Mouse (Mus musculus) erythroblast, embryonic 14.5 days (primary cell): Measurements from ENCODE around the gene Nanp.

Experiments used
- GATA1 ChIP-seq: IDR thresholded peaks from 2 replicates; pipeline ENCODE4 v1.6.1; 2012; ENCODE audit warnings: low read length, inconsistent platforms, mixed read lengths
- TAL1 ChIP-seq: IDR thresholded peaks from 3 replicates; pipeline ENCODE4 v1.6.1; 2012; ENCODE audit warnings: low read length, inconsistent platforms, mixed read lengths

- TF ChIP-seq GATA1 = no peak
- TF ChIP-seq TAL1 = no peak
Measured at GRCm38 (mm10) chr2:150981524-150981923, 57.7 kb downstream of the Nanp start.
